Mouse (Mus musculus) liver, embryonic 11.5 days (tissue): Measurements from ENCODE around the gene Akt2. TPM values are rescaled to one million over a fixed set of nuclear protein-coding genes. Genes with fewer than 3 reads are reported as not detected.
A peak's percentile ranks its signal among the peaks of the same experiment; 100 is the strongest.

ENCODE experiments used
- ATAC-seq: fragments of 200-750 bp; cut with Nextera tagmentation; replicated peaks from 2 replicates; pipeline ENCODE4 v1.8.0; 2017; ENCODE audit warnings: moderate number of reproducible peaks, mild to moderate bottlenecking, moderate TSS enrichment, moderate library complexity; ENCODE audit not compliant: low FRiP score
- DNase-seq: peaks from one replicate; pipeline ENCODE4 v3.0.0-alpha.2; 2017; ENCODE audit warnings: low spot score
- H3K27ac ChIP-seq: fragments of 300-500 bp; sonication (generic); 2 replicates; pipeline ENCODE4 v1.5.1; 2014; ENCODE audit warnings: mild to moderate bottlenecking, low read depth, low read length, control low read depth
- H3K27me3 ChIP-seq: fragments of 300-500 bp; sonication (generic); replicated peaks from 2 replicates; pipeline ENCODE4 v1.6.1; 2014; ENCODE audit warnings: low read length, mixed read lengths; ENCODE audit not compliant: control insufficient read depth, insufficient read depth
- H3K36me3 ChIP-seq: fragments of 300-500 bp; sonication (generic); 2 replicates; pipeline ENCODE4 v1.6.1; 2014; ENCODE audit warnings: mild to moderate bottlenecking, low read length, moderate library complexity, mixed read lengths; ENCODE audit not compliant: control insufficient read depth, insufficient read depth
- H3K4me1 ChIP-seq: fragments of 300-500 bp; sonication (generic); replicated peaks from 2 replicates; pipeline ENCODE4 v1.6.1; 2014; ENCODE audit warnings: low read length, mixed read lengths; ENCODE audit not compliant: control insufficient read depth, insufficient read depth
- H3K4me2 ChIP-seq: fragments of 300-500 bp; sonication (generic); 2 replicates; pipeline ENCODE4 v1.6.1; 2014; ENCODE audit warnings: mild to moderate bottlenecking, control low read depth, moderate library complexity
- H3K4me3 ChIP-seq: fragments of 300-500 bp; sonication (generic); 2 replicates; pipeline ENCODE4 v1.5.1; 2014; ENCODE audit warnings: low read depth, low read length, control low read depth
- H3K9ac ChIP-seq: fragments of 300-500 bp; sonication (generic); 2 replicates; pipeline ENCODE4 v1.6.1; 2014; ENCODE audit warnings: low read depth, low read length, control low read depth
- H3K9me3 ChIP-seq: fragments of 300-500 bp; sonication (generic); 2 replicates; pipeline ENCODE4 v1.6.1; 2016; ENCODE audit warnings: low read length, inconsistent platforms, mixed read lengths; ENCODE audit not compliant: control insufficient read depth
- WGBS: fragments of 180-500 bp; shearing (Covaris S2); extraction: QIAGEN DNeasy Blood & Tissue Kit; methylation state at CpG from one replicate; pipeline ENCODE4 v1.1.7; 2014; 5-methylcytosine and 5-hydroxymethylcytosine counted together
- polyA plus RNA-seq: library from polyadenylated mRNA; unstranded; fragments of >200 nt; fragmentation: Nextera tagmentation; extraction: Ambion mirVana; gene quantifications from 2 replicates; pipeline ENCODE4 v1.2.1, GENCODE M21; 2014

Gene Akt2
- polyA plus RNA-seq, 1 experiment from 2014 or later: 68.4 TPM

DNA sequence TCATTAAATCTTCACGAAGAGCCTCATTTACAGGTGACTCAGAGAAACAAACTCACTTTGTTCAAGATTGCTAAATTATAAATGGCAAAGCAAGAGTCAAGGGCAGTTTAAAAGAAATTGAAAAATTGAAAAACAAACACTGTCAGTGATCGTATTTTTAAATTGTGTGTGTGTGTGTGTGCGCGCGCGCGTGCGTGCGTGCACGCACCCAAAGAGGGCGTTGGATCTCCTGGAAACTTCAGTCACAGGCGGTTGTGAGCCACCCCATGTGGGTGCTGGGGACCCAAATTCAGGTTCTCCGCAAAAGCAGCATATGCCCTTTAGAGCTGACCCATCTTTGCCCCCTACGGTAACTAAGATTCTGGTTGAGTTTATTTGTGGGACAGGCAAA lies 83.9 kb downstream of the Akt2 start:
- no peak overlapping the region for H3K27ac ChIP-seq
- ATAC-seq: no peak
- no peaks in the 10 kb centered on the region for H3K36me3 ChIP-seq
- 33% methylated on average over 14 of the region's 14 CpGs for whole genome bisulfite sequencing
- H3K4me3 ChIP-seq: peak overlapping the region; percentile 80
- H3K9ac ChIP-seq: peak overlapping the region; percentile 68
- H3K9me3 ChIP-seq: no peaks in the 10 kb centered on the region
- peak overlapping the region; percentile 100 for H3K4me2 ChIP-seq
- DNase-seq: no peak
- peaks cover 9% of the 10 kb centered on the region for H3K4me1 ChIP-seq
- H3K27me3 ChIP-seq: no peaks in the 10 kb centered on the region

GRCm38 (mm10) chr7:27683218-27683617 lies 91.9 kb downstream of the Akt2 start:
- Histone ChIP-seq H3K4me1 (peaks cover 2% of the 10 kb centered on the region; the same call in 1 of the 2 replicates), H3K27me3 (no peaks in the 10 kb centered on the region), H3K27ac (no peak overlapping the region), H3K9me3 (no peaks in the 10 kb centered on the region), H3K9ac (no peak overlapping the region), H3K4me2 (no peak overlapping the region), H3K36me3 (no peaks in the 10 kb centered on the region), H3K4me3 (no peak overlapping the region)
- DNase-seq: no peak
- no peak for ATAC-seq
- 32% methylated on average over 2 of the region's 2 CpGs for WGBS

DNA sequence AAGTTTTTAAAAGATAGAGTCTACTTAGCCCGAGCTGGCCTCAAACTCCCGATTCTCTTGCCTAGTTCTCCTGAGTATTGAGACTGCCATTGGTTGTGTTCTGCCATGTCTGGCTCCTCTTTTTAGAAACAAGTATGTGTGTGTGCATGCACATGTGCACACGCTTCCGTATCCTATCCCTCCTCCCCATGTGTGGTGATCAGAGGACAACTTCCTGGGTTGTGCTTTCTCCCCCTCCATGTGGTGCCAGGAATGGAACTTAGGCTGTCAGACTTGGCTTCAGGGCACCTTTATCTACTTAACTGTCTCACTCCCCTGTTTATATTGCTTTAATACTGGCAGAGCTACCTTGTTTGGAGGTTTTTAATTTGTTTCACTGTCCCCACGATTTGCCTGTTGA lies 93.9 kb downstream of the Akt2 start:
- H3K9ac ChIP-seq: no peak overlapping the region
- no peak overlapping the region for H3K4me2 ChIP-seq
- H3K27me3 ChIP-seq: no peaks in the 10 kb centered on the region
- ATAC-seq (no peak), DNase-seq (no peak)
- H3K4me3 ChIP-seq: no peak overlapping the region
- H3K4me1 ChIP-seq: peaks cover 4% of the 10 kb centered on the region; the same call in 1 of the 2 replicates
- H3K36me3 ChIP-seq: no peaks in the 10 kb centered on the region
- 33% methylated on average over 5 of the region's 5 CpGs for WGBS
- H3K9me3 ChIP-seq: no peaks in the 10 kb centered on the region
- no peak overlapping the region for H3K27ac ChIP-seq

DNA sequence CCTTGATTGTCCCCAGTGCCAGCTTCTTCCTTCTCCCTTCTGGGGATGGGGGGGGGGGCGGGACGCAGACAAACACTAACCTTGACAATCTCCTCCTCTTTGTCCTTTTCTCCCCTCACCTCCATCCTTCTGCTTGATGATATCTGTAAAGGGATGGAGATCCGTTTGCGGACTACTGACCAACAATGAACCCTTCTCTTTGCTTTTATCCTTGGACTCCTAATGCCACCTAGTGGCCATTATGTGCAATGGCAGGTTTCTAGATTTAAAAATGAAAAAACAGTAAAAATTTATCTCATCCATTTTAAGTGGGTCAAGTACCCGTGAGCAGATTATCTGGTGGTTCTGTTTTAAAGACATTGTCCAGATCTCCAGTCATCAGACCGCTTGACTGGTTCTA lies 94.3 kb downstream of the Akt2 start:
- Histone ChIP-seq H3K4me3 (no peak overlapping the region), H3K36me3 (no peaks in the 10 kb centered on the region), H3K27ac (no peak overlapping the region), H3K9ac (no peak overlapping the region), H3K4me1 (peaks cover 4% of the 10 kb centered on the region; the same call in 1 of the 2 replicates), H3K27me3 (no peaks in the 10 kb centered on the region), H3K9me3 (no peaks in the 10 kb centered on the region), H3K4me2 (no peak overlapping the region)
- 2% methylated on average over 6 of the region's 6 CpGs for WGBS
- DNase-seq (no peak), ATAC-seq (no peak)

DNA sequence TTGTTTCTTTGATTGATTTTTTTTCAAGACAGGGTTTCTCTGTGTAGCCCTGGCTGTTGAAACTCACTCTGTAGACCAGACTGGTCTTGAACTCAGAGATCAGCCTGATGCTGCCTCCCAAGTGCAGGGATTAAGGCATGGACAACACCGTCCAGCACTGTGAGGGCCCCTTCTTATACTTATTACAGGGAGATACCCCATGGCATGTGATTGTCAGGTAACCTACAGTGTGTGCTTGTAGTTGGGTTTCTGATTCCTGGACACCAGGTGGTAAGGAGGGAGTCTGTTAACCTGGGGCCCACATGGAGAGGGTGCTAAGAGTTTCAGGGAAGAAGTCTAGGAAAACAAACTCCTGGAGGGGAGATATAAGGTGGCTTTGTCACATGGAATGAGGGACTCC lies 95.7 kb downstream of the Akt2 start:
- no peaks in the 10 kb centered on the region for H3K36me3 ChIP-seq

DNA sequence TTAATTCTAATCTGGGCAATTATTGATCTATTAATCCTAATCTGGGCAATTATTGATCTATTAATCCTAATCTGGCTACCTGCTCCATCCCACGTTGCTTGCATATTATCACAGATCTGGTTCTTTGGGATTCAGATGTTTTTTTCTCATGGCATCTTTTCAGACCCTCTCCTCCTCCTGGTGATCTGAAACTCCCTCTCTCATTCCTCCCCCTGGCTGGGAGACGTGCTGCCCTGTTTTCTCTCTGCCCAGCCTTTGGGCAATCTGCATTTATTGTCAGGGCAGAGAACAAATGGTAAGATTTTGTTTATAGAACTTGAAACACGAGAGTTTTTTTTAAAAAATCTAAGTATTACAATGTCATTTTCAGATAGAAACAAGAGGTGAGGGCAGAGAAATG lies 96.5 kb downstream of the Akt2 start:
- WGBS: 68% methylated on average over 3 of the region's 3 CpGs
- H3K27me3 ChIP-seq: no peaks in the 10 kb centered on the region
- H3K4me1 ChIP-seq: peaks cover 4% of the 10 kb centered on the region; the same call in 1 of the 2 replicates
- H3K36me3 ChIP-seq: no peaks in the 10 kb centered on the region
- 0 out of 2 replicates have a peak overlapping the region, but pooled peaks have one; percentile 9 for H3K9ac ChIP-seq
- no peaks in the 10 kb centered on the region for H3K9me3 ChIP-seq
- DNase-seq (no peak), ATAC-seq (no peak)
- H3K4me3 ChIP-seq: peak overlapping the region; percentile 60; the same call in 1 of the 2 replicates
- H3K27ac ChIP-seq: no peak overlapping the region
- peak overlapping the region; percentile 92 for H3K4me2 ChIP-seq

More for the DNA sequence above, 95.7 kb downstream of the Akt2 start:
- peaks cover 4% of the 10 kb centered on the region; the same call in 1 of the 2 replicates for H3K4me1 ChIP-seq
- H3K4me3 ChIP-seq: no peak overlapping the region
- no peak overlapping the region for H3K27ac ChIP-seq
- no peak overlapping the region for H3K9ac ChIP-seq
- 82% methylated on average over 1 of the region's 1 CpGs for WGBS
- ATAC-seq (no peak), DNase-seq (no peak)
- no peak overlapping the region for H3K4me2 ChIP-seq
- H3K9me3 ChIP-seq: no peaks in the 10 kb centered on the region
- no peaks in the 10 kb centered on the region for H3K27me3 ChIP-seq

DNA sequence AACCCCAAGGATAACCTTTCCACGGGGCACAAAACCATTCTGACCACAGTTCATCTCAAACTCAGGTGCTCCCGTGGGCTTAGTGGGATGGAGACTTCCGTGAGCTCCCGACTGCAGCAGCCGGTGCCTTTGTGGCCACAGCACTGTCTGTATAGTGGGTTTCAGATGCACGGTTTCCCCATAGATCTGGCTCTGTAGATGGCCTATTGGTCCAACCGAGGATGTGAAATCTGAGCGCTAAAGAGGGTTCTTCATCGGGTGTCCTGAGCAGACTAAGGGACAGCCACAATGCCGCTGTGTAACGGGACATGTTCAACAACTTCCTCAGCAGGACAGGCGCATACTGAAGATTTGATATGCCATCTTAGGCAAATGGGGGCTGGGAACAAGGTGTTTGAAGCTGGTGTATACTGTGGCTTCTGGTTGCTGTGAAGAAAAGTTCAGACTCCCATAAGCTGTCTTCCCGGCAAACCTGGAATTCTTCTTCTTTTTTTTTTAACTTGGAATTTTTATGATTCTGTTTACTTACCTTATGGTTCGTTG lies 97.0 kb downstream of the Akt2 start:
- ATAC-seq (no peak), DNase-seq (no peak)
- 31% methylated on average over 14 of the region's 14 CpGs for WGBS
- peak overlapping the region; percentile 48; the same call in 1 of the 2 replicates for H3K27ac ChIP-seq
- H3K4me3 ChIP-seq: peak overlapping the region; percentile 60
- peak overlapping the region; percentile 83 for H3K9ac ChIP-seq
- H3K9me3 ChIP-seq: no peaks in the 10 kb centered on the region
- peak overlapping the region; percentile 92 for H3K4me2 ChIP-seq
- no peaks in the 10 kb centered on the region for H3K27me3 ChIP-seq
- no peaks in the 10 kb centered on the region for H3K36me3 ChIP-seq
- peaks cover 4% of the 10 kb centered on the region; the same call in 1 of the 2 replicates for H3K4me1 ChIP-seq

GRCm38 (mm10) chr7:27688815-27689612 lies 97.7 kb downstream of the Akt2 start, which contains the start of gene Zfp607b:
TSS of gene Zfp607b (plus strand) at chr7:27689340.
- H3K9ac ChIP-seq: peak within 1 kb of the TSS; percentile 83
- DNase-seq (peak; percentile 89), ATAC-seq (peak; percentile 99)
- H3K4me2 ChIP-seq: peak within 1 kb of the TSS; percentile 92
- H3K9me3 ChIP-seq: no peaks in the 10 kb centered on the region
- H3K4me1 ChIP-seq: peaks cover 4% of the 10 kb centered on the region; the same call in 1 of the 2 replicates
- H3K36me3 ChIP-seq: no peaks in the 10 kb centered on the region
- under 1% methylated on average over 19 of the region's 19 CpGs for WGBS
- H3K4me3 ChIP-seq: peak within 1 kb of the TSS; percentile 60
- H3K27ac ChIP-seq: peak within 1 kb of the TSS; percentile 48; the same call in 1 of the 2 replicates
- no peaks in the 10 kb centered on the region for H3K27me3 ChIP-seq
